Mouse (Mus musculus) gonadal fat pad, adult 2 months (tissue): ENCODE measurements around the gene Nlgn2. TPM values are rescaled to one million over a fixed set of nuclear protein-coding genes. Genes with fewer than 3 reads are reported as not detected.

ENCODE experiments used
- DNase-seq: peaks from one replicate; pipeline ENCODE4 v3.0.0-alpha.2; 2012; ENCODE audit warnings: low read depth
- polyA plus RNA-seq: library from polyadenylated mRNA; depleted of rRNA; stranded (reverse); fragments of >200 nt; gene quantifications from 2 replicates; pipeline ENCODE4 v1.2.3, GENCODE M21; 2012; rRNA removed

Gene Nlgn2
- 19.0 and 23.8 TPM in 2 replicates for polyA plus RNA-seq

GRCm38 (mm10) chr11:69837604-69837951 is at the start of gene Nlgn2:
Gene Nlgn2, minus strand, starts transcription at chr11:69837784.
- DNase-seq = no peak

GRCm38 (mm10) chr11:69886907-69887635 is 49.5 kb upstream of the Nlgn2 start:
- no peak for DNase-seq

GRCm38 (mm10) chr11:69884663-69885062 is 47.1 kb upstream of the Nlgn2 start:
- DNase-seq = no peak

GRCm38 (mm10) chr11:69884240-69884639 is 46.7 kb upstream of the Nlgn2 start:
- DNase-seq = no peak

- DNase-seq = no peak
Observed at GRCm38 (mm10) chr11:69883527-69884151, 46.1 kb upstream of the Nlgn2 start.

- no peak for DNase-seq
Observed at GRCm38 (mm10) chr11:69883066-69883465, 45.5 kb upstream of the Nlgn2 start.

- DNase-seq = peak; percentile 51
Observed at GRCm38 (mm10) chr11:69881787-69882670, 44.4 kb upstream of the Nlgn2 start.

GRCm38 (mm10) chr11:69880853-69881603 is 43.4 kb upstream of the Nlgn2 start, which contains the start of gene Kctd11:
Gene Kctd11, minus strand, starts transcription at chr11:69881406.
- DNase-seq = peak; percentile 56

- no peak for DNase-seq
Observed at GRCm38 (mm10) chr11:69880506-69880852, 42.9 kb upstream of the Nlgn2 start.

GRCm38 (mm10) chr11:69879711-69880110 is 42.1 kb upstream of the Nlgn2 start:
- no peak for DNase-seq

GRCm38 (mm10) chr11:69878952-69879351 is 41.4 kb upstream of the Nlgn2 start:
- no peak for DNase-seq

- DNase-seq = no peak
Observed at GRCm38 (mm10) chr11:69878399-69878798, 40.8 kb upstream of the Nlgn2 start.

GRCm38 (mm10) chr11:69877878-69878277 is 40.3 kb upstream of the Nlgn2 start, which contains the start of gene Tmem95:
Gene Tmem95, minus strand, starts transcription at chr11:69878018.
- DNase-seq = no peak

GRCm38 (mm10) chr11:69876867-69877266 is 39.3 kb upstream of the Nlgn2 start:
- no peak for DNase-seq

- DNase-seq = no peak
Observed at GRCm38 (mm10) chr11:69876186-69876585, 38.6 kb upstream of the Nlgn2 start.

GRCm38 (mm10) chr11:69872451-69872850 is 34.9 kb upstream of the Nlgn2 start:
- DNase-seq = no peak

- no peak for DNase-seq
Observed at GRCm38 (mm10) chr11:69871822-69872221, 34.2 kb upstream of the Nlgn2 start.

GRCm38 (mm10) chr11:69870289-69871069 is 32.9 kb upstream of the Nlgn2 start:
- no peak for DNase-seq

GRCm38 (mm10) chr11:69867335-69867734 is 29.8 kb upstream of the Nlgn2 start:
- no peak for DNase-seq

- DNase-seq = no peak
Observed at GRCm38 (mm10) chr11:69865561-69865960, 28.0 kb upstream of the Nlgn2 start.
